Mouse (Mus musculus) gastrocnemius, postnatal 36 days (tissue): ENCODE measurements around the gene Olfr1287. TPM values are rescaled to one million over a fixed set of nuclear protein-coding genes. Genes with fewer than 3 reads are reported as not detected.

Experiments
- DNase-seq, 2 experiments: peaks; one replicate each; pipeline ENCODE4 v3.0.0; 2022
- intact Hi-C: fragments of 180-260 bp; cut with DNase I; formaldehyde crosslinking; loops from one replicate; pipeline ENCODE4 v1.15.1; 2025
- long read RNA-seq, 2 experiments: library from polyadenylated mRNA; stranded (forward); transcript quantifications; one replicate each; pipeline ENCODE4 v2.0.0; 2021
- total RNA-seq, 2 experiments: library from RNA; stranded (reverse); gene quantifications; 2 replicates each; pipeline ENCODE4 v1.2.3; 2021

The Olfr1287 gene
- total RNA-seq = not detected
- long read RNA-seq, experiment 1 = 0 reads
- long read RNA-seq, experiment 2 = 0 reads

DNA sequence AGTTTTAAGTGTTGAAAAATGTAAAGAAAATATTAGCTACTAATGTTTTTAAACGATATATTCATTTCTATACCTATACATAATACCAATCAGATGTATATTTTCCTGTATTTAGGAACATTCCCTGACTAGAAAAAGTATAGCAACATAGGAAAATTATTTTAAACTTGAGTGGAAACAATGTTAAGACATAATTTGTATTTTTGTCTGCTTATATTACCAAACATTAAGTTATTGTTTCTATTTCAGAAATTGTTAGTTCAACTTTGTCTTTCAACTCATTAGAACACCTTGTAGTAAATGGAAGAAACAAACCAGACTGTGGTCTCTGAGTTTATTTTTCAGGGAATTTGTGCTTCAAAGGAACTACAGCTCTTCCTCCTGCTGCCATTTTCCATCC, at the start of gene Olfr1287:
Olfr1287 (plus strand) TSS at position 301 of the 400 bp plus-strand sequence.
- DNase-seq = no peak
- intact Hi-C loops = no loop called here

DNA sequence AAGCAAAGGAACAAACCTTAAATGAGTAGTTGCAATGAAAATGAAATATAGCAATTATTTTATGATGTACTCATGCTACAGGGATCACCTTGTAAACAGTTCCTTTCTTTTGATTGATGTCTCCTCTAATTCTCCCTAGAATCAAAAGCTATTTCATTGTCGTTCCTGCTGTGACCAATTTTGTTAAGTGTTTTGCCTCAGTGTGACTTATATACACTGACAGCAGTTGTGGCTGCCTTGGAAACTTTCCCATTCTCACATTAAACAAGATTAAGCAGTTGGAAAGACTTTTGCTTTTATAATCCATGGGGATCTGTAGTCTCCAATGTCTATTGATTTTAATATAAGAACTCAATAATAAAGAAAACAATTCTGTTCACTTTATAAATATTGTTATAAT, 26.0 kb upstream of the Olfr1287 start, which contains the start of gene Olfr1286:
Olfr1286 (minus strand) TSS at position 185 of the 400 bp plus-strand sequence.
- intact Hi-C loops = no loop called here
- DNase-seq = no peak

DNA sequence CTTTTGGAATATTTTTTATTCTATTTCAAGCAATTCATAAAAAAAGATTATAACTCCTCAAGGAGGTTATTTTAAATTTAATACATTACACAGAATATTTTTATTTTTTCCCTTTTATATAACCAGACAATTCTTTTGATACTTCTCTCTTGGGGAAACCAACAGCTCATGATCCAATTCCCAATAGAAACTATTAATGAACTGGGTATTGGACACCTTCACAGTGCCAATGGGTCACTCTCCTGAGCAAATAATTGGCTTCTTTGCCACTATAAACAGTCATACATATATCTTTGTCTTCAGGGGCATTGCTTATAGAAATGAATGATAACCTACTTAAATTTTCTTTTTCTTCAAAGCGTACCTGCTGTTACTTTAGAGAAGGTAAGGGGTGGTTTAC, 24.9 kb downstream of the Olfr1287 start, which contains the start of gene Olfr1288:
Olfr1288 (plus strand) TSS at position 301 of the 400 bp plus-strand sequence.
- intact Hi-C loops = no loop called here
- DNase-seq = no peak

DNA sequence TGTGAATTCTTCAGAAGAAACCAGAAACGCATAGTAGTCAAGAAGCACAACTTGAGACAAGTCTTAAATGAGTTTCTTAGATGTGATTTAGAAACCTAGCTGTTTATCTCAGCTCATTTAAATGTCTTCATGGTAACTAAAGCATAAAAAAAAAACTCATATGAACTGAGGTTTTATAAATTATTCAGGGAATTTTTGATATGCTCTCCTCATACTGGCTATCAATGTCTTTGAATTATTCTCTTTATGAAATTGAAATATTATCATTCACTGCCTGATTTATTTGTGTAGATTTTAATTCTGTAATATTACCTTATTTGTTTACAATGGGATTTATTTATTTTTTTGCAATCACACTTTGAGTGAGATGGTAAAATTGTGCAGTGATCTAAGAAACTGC, 31.6 kb downstream of the Olfr1287 start, which contains the start of gene Olfr1289:
Olfr1289 (plus strand) TSS at position 301 of the 400 bp plus-strand sequence.
- intact Hi-C loops = no loop called here
- DNase-seq = no peak

DNA sequence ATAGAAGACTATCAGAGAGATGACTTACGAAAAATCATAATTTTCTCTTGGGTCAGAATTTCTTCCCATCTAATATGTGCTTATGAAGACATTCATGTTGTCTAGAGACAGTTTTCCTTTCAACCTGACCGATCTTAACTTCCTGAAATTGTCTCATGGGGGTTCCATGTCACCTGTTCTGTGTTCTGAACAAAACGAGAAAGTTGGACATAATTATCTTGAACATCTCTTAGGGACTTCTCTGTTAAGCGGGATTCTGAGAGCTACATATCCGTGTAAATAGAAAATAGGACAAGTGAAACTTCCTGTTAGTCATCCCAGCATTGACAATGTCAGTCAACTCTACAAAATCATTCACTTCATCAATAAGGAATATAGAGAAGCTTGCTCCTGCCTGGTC, 44.8 kb downstream of the Olfr1287 start, which contains the start of gene Olfr1290:
Olfr1290 (minus strand) TSS at position 101 of the 400 bp plus-strand sequence.
- DNase-seq = no peak
- intact Hi-C loops = no loop called here

DNA sequence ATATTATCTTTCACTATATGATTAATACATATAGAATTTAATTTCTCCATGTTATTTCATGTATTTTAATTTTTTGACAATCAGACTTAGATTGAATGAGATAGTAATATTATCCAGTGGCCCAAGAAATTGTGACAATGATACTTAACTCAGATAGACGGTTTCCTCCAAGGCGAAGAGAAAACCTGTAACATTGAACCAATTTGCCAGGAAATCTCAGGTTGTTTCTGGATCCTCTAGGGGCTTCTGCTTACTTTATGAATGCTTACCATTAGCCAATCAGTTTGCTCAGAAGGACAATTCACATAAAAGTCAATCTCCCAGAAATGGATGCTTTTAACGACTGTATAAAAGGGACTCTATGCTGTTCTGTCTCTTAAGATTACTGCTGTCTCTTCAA, 47.9 kb downstream of the Olfr1287 start, which contains the start of gene Olfr1291-ps1:
Olfr1291-ps1 (plus strand) TSS at position 301 of the 400 bp plus-strand sequence.
- DNase-seq = no peak
- intact Hi-C loops = no loop called here

Other genes with a start within 250 kb of the Olfr1287 start
- gene 4930430A15Rik, start 219.5 kb upstream of the Olfr1287 start, total RNA-seq = not detected
- gene Olfr1275, start 213.9 kb upstream of the Olfr1287 start, total RNA-seq = not detected
- gene Olfr1276, start 194.6 kb upstream of the Olfr1287 start, total RNA-seq = not detected
- gene Olfr1277, start 175.0 kb upstream of the Olfr1287 start, total RNA-seq = not detected
- gene Olfr1278, start 159.0 kb upstream of the Olfr1287 start, total RNA-seq = not detected
- gene Olfr1279, start 148.5 kb upstream of the Olfr1287 start, total RNA-seq = not detected
- not detected for gene Olfr1280, start 135.1 kb upstream of the Olfr1287 start, total RNA-seq
- not detected for gene Olfr1281, start 122.6 kb upstream of the Olfr1287 start, total RNA-seq
- gene Olfr1282, start 113.1 kb upstream of the Olfr1287 start, total RNA-seq = not detected
- gene Olfr1283, start 82.4 kb upstream of the Olfr1287 start, total RNA-seq = not detected
- gene Olfr1284, start 73.6 kb upstream of the Olfr1287 start, total RNA-seq = not detected
- gene Olfr1286, start 26.0 kb upstream of the Olfr1287 start, total RNA-seq = not detected
- not detected for gene Olfr1288, start 25.0 kb downstream of the Olfr1287 start, total RNA-seq
- not detected for gene Olfr1289, start 31.7 kb downstream of the Olfr1287 start, total RNA-seq
- gene Olfr1290, start 44.7 kb downstream of the Olfr1287 start, total RNA-seq = not detected
- gene Olfr1291-ps1, start 48.0 kb downstream of the Olfr1287 start, total RNA-seq = not detected
- not detected for gene Olfr1293-ps, start 76.1 kb downstream of the Olfr1287 start, total RNA-seq
- gene Olfr1294, start 91.1 kb downstream of the Olfr1287 start, total RNA-seq = not detected
- gene Olfr1295, start 120.5 kb downstream of the Olfr1287 start, total RNA-seq = not detected
- not detected for gene Olfr1297, start 177.4 kb downstream of the Olfr1287 start, total RNA-seq
- not detected for gene Olfr1298, start 200.1 kb downstream of the Olfr1287 start, total RNA-seq
- not detected for gene Olfr1299, start 212.3 kb downstream of the Olfr1287 start, total RNA-seq